10 mouse cellular contexts compared by ENCODE assay signal in the genomic region with DNA sequence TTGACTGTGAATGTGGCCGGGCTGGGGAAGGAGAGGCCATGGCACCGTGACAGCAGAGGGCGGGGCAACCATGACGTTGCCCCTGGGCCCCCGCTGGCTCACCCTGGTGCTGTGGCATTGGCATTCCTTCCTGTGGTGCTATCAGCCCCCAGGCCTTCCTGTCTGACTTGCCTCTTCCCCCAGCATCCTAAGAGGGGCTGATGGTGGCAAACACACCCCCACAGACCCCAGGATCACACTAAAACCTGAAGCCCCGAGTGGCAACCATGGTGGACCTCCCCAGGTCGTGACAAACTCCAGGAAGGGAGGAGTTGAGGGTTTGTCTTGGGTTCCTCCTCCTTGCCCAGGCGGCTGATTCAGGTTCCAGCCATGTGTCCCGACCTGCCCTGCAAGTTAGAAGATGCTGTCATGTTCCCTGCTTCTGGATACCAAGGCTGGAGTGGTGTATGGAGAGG. TPM values are rescaled to one million over a fixed set of nuclear protein-coding genes. Genes with fewer than 3 reads are reported as not detected.
A peak's percentile ranks its signal among the peaks of the same experiment; 100 is the strongest.
DNase-seq lines count a peak whose midpoint lies in the region; ATAC-seq and TF ChIP-seq lines count a peak whose summit lies in the region.
"Had no signal": no experiment of that assay in that cellular context is flagged by ENCODE, and none has a peak within 500 bp of the region (broad histone marks: within the 10 kb centered on the region; RNA-seq: fewer than 3 reads in every experiment).

No protein-coding gene starts in this region.

- H3K4me2 ChIP-seq in intestine, embryonic 15.5 days (replicated peaks): no peak overlapping the region
- no peak overlapping the region for H3K4me2 ChIP-seq in intestine, postnatal 0 days (replicated peaks; ENCODE audit: low read depth)
- H3K4me2 ChIP-seq in hindbrain, postnatal 0 days (ENCODE audit: low read depth, low read length): no peak overlapping the region

- no peak for TF ChIP-seq POLR2A in thymus, adult 2 months (IDR thresholded peaks at IDR 0.05; ENCODE audit: control insufficient read depth, extremely low read depth, insufficient read depth, low read length, poor library complexity)

- no peaks in the 10 kb centered on the region for H3K9me3 ChIP-seq in intestine, embryonic 15.5 days
- H3K9me3 ChIP-seq in intestine, postnatal 0 days (ENCODE audit: control insufficient read depth): no peaks in the 10 kb centered on the region
- no peaks in the 10 kb centered on the region for H3K9me3 ChIP-seq in E14TG2a.4 (ENCODE audit: low read length)
- H3K9me3 ChIP-seq in hindbrain, postnatal 0 days (ENCODE audit: low read length): no peaks in the 10 kb centered on the region

- no peaks in the 10 kb centered on the region for H3K36me3 ChIP-seq in intestine, embryonic 15.5 days
- H3K36me3 ChIP-seq in intestine, postnatal 0 days (ENCODE audit: control insufficient read depth, insufficient read depth): no peaks in the 10 kb centered on the region
- H3K36me3 ChIP-seq in E14TG2a.4 (ENCODE audit: insufficient read depth, low read length): no peaks in the 10 kb centered on the region
- H3K36me3 ChIP-seq in thymus, adult 2 months (ENCODE audit: control insufficient read depth, insufficient read depth, low read length): no peaks in the 10 kb centered on the region
- H3K36me3 ChIP-seq in hindbrain, postnatal 0 days (ENCODE audit: insufficient read depth, low read length): no peaks in the 10 kb centered on the region

- H3K27me3 ChIP-seq in intestine, embryonic 15.5 days (replicated peaks): no peaks in the 10 kb centered on the region
- no peaks in the 10 kb centered on the region for H3K27me3 ChIP-seq in intestine, postnatal 0 days (replicated peaks; ENCODE audit: control insufficient read depth, insufficient read depth, low read length)
- no peaks in the 10 kb centered on the region for H3K27me3 ChIP-seq in E14TG2a.4 (ENCODE audit: insufficient read depth, low read length)
- H3K27me3 ChIP-seq in thymus, adult 2 months (ENCODE audit: control insufficient read depth, insufficient read depth, low read length): no peaks in the 10 kb centered on the region
- H3K27me3 ChIP-seq in hindbrain, postnatal 0 days (ENCODE audit: insufficient read depth, low read length): no peaks in the 10 kb centered on the region

- ATAC-seq in intestine, embryonic 15.5 days: peak; percentile 53; the same call in 1 of the 2 replicates
- ATAC-seq in intestine, postnatal 0 days: no peak
- peak; percentile 60 for ATAC-seq in erythroid progenitor cell, adult 5-6 weeks (replicated peaks; ENCODE audit: low FRiP score, poor library complexity, severe bottlenecking)
- peak; percentile 73 for ATAC-seq in megakaryocyte, adult 5-6 weeks (ENCODE audit: poor library complexity, severe bottlenecking)
- ATAC-seq in hindbrain, postnatal 0 days: no peak

- 48% methylated on average over 9 of the region's 9 CpGs for WGBS in intestine, embryonic 15.5 days
- WGBS in intestine, postnatal 0 days: 40% methylated on average over 9 of the region's 9 CpGs
- 17% methylated on average over 9 of the region's 9 CpGs for WGBS in thymus, adult 2 months
- WGBS in hindbrain, postnatal 0 days: 68% methylated on average over 9 of the region's 9 CpGs

- H3K9ac ChIP-seq in intestine, embryonic 15.5 days: no peak overlapping the region
- H3K9ac ChIP-seq in intestine, postnatal 0 days (ENCODE audit: low read depth, low read length): no peak overlapping the region
- H3K9ac ChIP-seq in hindbrain, postnatal 0 days (replicated peaks; ENCODE audit: low read length): no peak overlapping the region

- DNase-seq in layer of hippocampus, postnatal 36 days: no peak
- DNase-seq in thymus, adult 2 months: no peak
- no peak for DNase-seq in hindbrain, postnatal 0 days (ENCODE audit: low spot score)
- DNase-seq: adrenal gland, postnatal 25 days; heart, postnatal 10 days had no signal

- no peak for TF ChIP-seq CTCF in intestine, postnatal 0 days (IDR thresholded peaks at IDR 0.05; ENCODE audit: low read depth)
- no peak for TF ChIP-seq CTCF in E14TG2a.4 (conservative IDR thresholded peaks at IDR 0.05; ENCODE audit: low read length)
- no peak for TF ChIP-seq CTCF in thymus, adult 2 months (IDR thresholded peaks at IDR 0.05; ENCODE audit: borderline replicate concordance, control insufficient read depth, extremely low read depth, insufficient read depth, low read length, poor library complexity)
- TF ChIP-seq CTCF in hindbrain, postnatal 0 days (IDR thresholded peaks at IDR 0.05; ENCODE audit: low read depth): no peak

- H3K4me1 ChIP-seq in intestine, embryonic 15.5 days (replicated peaks): peaks cover 16% of the 10 kb centered on the region
- H3K4me1 ChIP-seq in intestine, postnatal 0 days (replicated peaks; ENCODE audit: control insufficient read depth, insufficient read depth, low read length): no peaks in the 10 kb centered on the region
- H3K4me1 ChIP-seq in E14TG2a.4 (replicated peaks; ENCODE audit: low read depth, low read length): peaks cover 61% of the 10 kb centered on the region
- H3K4me1 ChIP-seq in thymus, adult 2 months (replicated peaks; ENCODE audit: control insufficient read depth, insufficient read depth, low read length): peaks cover 36% of the 10 kb centered on the region
- H3K4me1 ChIP-seq in hindbrain, postnatal 0 days (ENCODE audit: insufficient read depth, low read length): no peaks in the 10 kb centered on the region

- H3K27ac ChIP-seq in intestine, embryonic 15.5 days: no peak overlapping the region
- H3K27ac ChIP-seq in intestine, postnatal 0 days (ENCODE audit: low read depth, low read length): no peak overlapping the region
- H3K27ac ChIP-seq in thymus, adult 2 months (ENCODE audit: control insufficient read depth, insufficient read depth, low read length): no peak overlapping the region
- H3K27ac ChIP-seq in hindbrain, postnatal 0 days: no peak overlapping the region

- H3K4me3 ChIP-seq in intestine, embryonic 15.5 days (replicated peaks): no peak overlapping the region
- H3K4me3 ChIP-seq in intestine, postnatal 0 days (ENCODE audit: low read depth, low read length): no peak overlapping the region
- peak overlapping the region; percentile 29; the same call in 1 of the 2 replicates for H3K4me3 ChIP-seq in E14TG2a.4 (replicated peaks; ENCODE audit: low read length)
- H3K4me3 ChIP-seq in thymus, adult 2 months (ENCODE audit: control insufficient read depth, insufficient read depth, low read length): no peak overlapping the region
- H3K4me3 ChIP-seq in hindbrain, postnatal 0 days (ENCODE audit: low read length): no peak overlapping the region

RNA-seq across cellular contexts. Expression of gene Tmem40, which starts 3.2 kb away (rescaled TPM):
- polyA plus RNA-seq in intestine, embryonic 15.5 days (2015; fragmentation: Nextera tagmentation; extraction: Ambion mirVana): 0.78 and 1.2 TPM in 2 replicates
- polyA plus RNA-seq in intestine, postnatal 0 days (2015; fragmentation: Nextera tagmentation; extraction: Ambion mirVana): 0.17 and 0.43 TPM in 2 replicates
- total RNA-seq in erythroid progenitor cell, adult 5-6 weeks (2015; ENCODE audit: low replicate concordance): 3.8 and 6.1 TPM in 2 replicates
- total RNA-seq in erythroid progenitor cell, adult 5-6 weeks (2017; ENCODE audit: low replicate concordance): 4.4 and 4.9 TPM in 2 replicates
- 7.7 and 12.4 TPM in 2 replicates for total RNA-seq in megakaryocyte, adult 5-6 weeks (2015)
- 7.7 and 15.2 TPM in 2 replicates for total RNA-seq in megakaryocyte, adult 5-6 weeks (2017)
- total RNA-seq in layer of hippocampus, postnatal 36 days (2021): under 1 TPM; 0.40 to 0.71 TPM
- 1.4 and 2.5 TPM in 2 replicates for polyA plus RNA-seq in thymus, adult 2 months (2012; rRNA removed)
- 0.68 and 2.5 TPM in 2 replicates for total RNA-seq in hindbrain, postnatal 0 days (2014; rRNA removed)
- polyA plus RNA-seq in hindbrain, postnatal 0 days (2015; fragmentation: Nextera tagmentation; extraction: Ambion mirVana): 2.5 and 2.9 TPM in 2 replicates
- total RNA-seq: adrenal gland, postnatal 25 days had no signal

RNA-seq across cellular contexts. Expression of gene Cand2, which starts 15.3 kb away (rescaled TPM):
- 16.8 and 17.2 TPM in 2 replicates for polyA plus RNA-seq in intestine, embryonic 15.5 days (2015; fragmentation: Nextera tagmentation; extraction: Ambion mirVana)
- 2.2 and 2.4 TPM in 2 replicates for polyA plus RNA-seq in intestine, postnatal 0 days (2015; fragmentation: Nextera tagmentation; extraction: Ambion mirVana)
- not detected in 2 replicates for total RNA-seq in erythroid progenitor cell, adult 5-6 weeks (2015; ENCODE audit: low replicate concordance)
- total RNA-seq in erythroid progenitor cell, adult 5-6 weeks (2017; ENCODE audit: low replicate concordance): under 0.01 TPM in 1 of 2 replicates, not detected in the other
- total RNA-seq in megakaryocyte, adult 5-6 weeks (2015): 0.34 and 0.38 TPM in 2 replicates
- 0.07 and 0.24 TPM in 2 replicates for total RNA-seq in megakaryocyte, adult 5-6 weeks (2017)
- total RNA-seq in layer of hippocampus, postnatal 36 days (2021): 1 to 10 TPM; 3.1 to 3.2 TPM
- 16.8 and 19.5 TPM in 2 replicates for polyA plus RNA-seq in thymus, adult 2 months (2012; rRNA removed)
- 10.5 and 12.5 TPM in 2 replicates for total RNA-seq in hindbrain, postnatal 0 days (2014; rRNA removed)
- polyA plus RNA-seq in hindbrain, postnatal 0 days (2015; fragmentation: Nextera tagmentation; extraction: Ambion mirVana): 4.5 and 5.5 TPM in 2 replicates

RNA-seq across cellular contexts. Expression of gene Rpl32, which starts 49.5 kb away (rescaled TPM):
- polyA plus RNA-seq in intestine, embryonic 15.5 days (2015; fragmentation: Nextera tagmentation; extraction: Ambion mirVana): 2,172 and 2,428 TPM in 2 replicates
- polyA plus RNA-seq in intestine, postnatal 0 days (2015; fragmentation: Nextera tagmentation; extraction: Ambion mirVana): 1,370 and 1,375 TPM in 2 replicates
- total RNA-seq in erythroid progenitor cell, adult 5-6 weeks (2015; ENCODE audit: low replicate concordance): 1,002 and 1,130 TPM in 2 replicates
- 642 and 693 TPM in 2 replicates for total RNA-seq in erythroid progenitor cell, adult 5-6 weeks (2017; ENCODE audit: low replicate concordance)
- 2,908 and 2,972 TPM in 2 replicates for total RNA-seq in megakaryocyte, adult 5-6 weeks (2015)
- total RNA-seq in megakaryocyte, adult 5-6 weeks (2017): 3,179 and 3,683 TPM in 2 replicates
- total RNA-seq in layer of hippocampus, postnatal 36 days (2021): 100 to 1,000 TPM; 464 to 470 TPM
- 874 and 910 TPM in 2 replicates for polyA plus RNA-seq in thymus, adult 2 months (2012; rRNA removed)
- 790 and 802 TPM in 2 replicates for total RNA-seq in hindbrain, postnatal 0 days (2014; rRNA removed)
- polyA plus RNA-seq in hindbrain, postnatal 0 days (2015; fragmentation: Nextera tagmentation; extraction: Ambion mirVana): 1,119 and 1,169 TPM in 2 replicates

Comparison
In these comparisons a context has a peak if more than half of its experiments do, and no peak if none do; other contexts are left out.
1. ATAC-seq: peak in intestine, embryonic 15.5 days (single experiment), erythroid progenitor cell, adult 5-6 weeks (single experiment) and megakaryocyte, adult 5-6 weeks (single experiment); none in intestine, postnatal 0 days (single experiment) and hindbrain, postnatal 0 days (single experiment).